Mouse (Mus musculus): Measurements from ENCODE around the gene Car1. TPM values are rescaled to one million over a fixed set of nuclear protein-coding genes. Genes with fewer than 3 reads are reported as not detected.
A peak's percentile ranks its signal among the peaks of the same experiment; 100 is the strongest.
"Not testable (repeated sequence)": the region's sequence is repeated elsewhere in the genome, so short reads cannot be mapped to it uniquely, and the experiment has no call there.

The Car1 gene
- total RNA-seq (2021) = not detected

GRCm38 (mm10) chr3:14808211-14808610, at the start of gene Car1:
Gene Car1 (minus strand): TSS chr3:14808368.
- no peak for DNase-seq
- intact Hi-C loops (cut with DNase I) = no loop called here

DNA sequence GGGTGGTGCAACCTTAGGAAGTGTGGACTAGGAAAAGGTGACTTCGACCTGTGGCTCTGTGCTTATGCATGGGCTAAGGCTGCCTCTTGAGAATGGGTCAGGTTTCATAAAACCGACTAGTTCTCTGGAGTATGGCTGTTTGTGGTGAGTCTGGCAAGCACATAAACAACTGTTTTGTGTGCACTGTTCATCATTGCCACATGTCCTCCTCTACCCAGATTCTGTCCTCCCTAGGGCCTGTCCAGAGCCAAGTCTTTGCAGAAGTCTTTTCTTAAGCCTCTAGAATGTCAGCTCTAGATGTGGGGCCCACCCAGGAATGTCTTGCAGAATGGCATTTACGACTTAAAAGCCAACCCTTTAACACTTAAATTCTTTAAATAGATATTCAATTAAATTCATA, 49.7 kb upstream of the Car1 start:
- intact Hi-C loops (cut with DNase I) = no loop called here
- DNase-seq = no peak

DNA sequence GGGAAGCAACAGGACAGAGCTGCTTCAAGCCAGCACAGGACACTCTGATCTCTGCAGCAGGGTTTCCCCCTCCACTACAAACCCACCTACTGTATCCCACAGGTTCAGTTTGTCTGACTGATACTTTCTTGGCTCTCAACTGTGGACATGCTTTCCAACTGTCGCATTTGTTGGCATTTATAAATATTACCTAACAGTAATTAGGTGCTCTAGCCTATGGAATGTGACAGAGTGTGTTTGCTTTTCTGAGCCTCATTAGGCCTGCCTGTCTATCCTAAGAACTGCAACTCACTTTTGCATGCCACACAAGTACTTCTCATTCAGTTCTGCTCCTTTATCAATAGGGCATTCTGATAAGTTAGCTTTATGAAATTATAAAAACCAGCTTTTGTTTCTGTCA, 46.3 kb upstream of the Car1 start:
- intact Hi-C loops (cut with DNase I) = no loop called here
- DNase-seq = no peak

DNA sequence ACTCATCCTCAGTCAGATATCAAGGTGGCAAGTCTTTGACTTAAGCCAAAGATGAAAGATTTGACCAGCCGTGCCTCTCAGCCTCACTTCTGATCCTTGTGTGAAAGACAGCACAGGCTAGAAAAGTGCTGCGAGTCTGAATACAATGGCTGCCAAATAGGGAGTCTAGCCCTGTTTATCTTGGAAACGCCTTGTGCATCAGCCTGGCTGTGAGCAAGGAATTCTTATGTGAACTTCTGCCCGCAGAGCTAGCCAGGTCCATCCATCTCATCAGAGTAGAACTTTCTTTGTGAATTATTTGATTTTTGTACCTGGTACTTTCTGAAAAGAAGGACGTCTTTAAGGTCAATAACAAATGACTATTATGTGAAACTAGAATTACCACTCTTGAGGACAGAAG, 45.8 kb upstream of the Car1 start:
- intact Hi-C loops (cut with DNase I) = no loop called here
- DNase-seq = no peak

GRCm38 (mm10) chr3:14848587-14849254, 40.6 kb upstream of the Car1 start:
- intact Hi-C loops (cut with DNase I) = no loop called here
- no peak for DNase-seq

- no peak for DNase-seq
- intact Hi-C loops (cut with DNase I) = no loop called here
Observed at GRCm38 (mm10) chr3:14839466-14840118, 31.4 kb upstream of the Car1 start.

GRCm38 (mm10) chr3:14838936-14839335, 30.8 kb upstream of the Car1 start:
- DNase-seq = no peak
- intact Hi-C loops (cut with DNase I) = no loop called here

DNA sequence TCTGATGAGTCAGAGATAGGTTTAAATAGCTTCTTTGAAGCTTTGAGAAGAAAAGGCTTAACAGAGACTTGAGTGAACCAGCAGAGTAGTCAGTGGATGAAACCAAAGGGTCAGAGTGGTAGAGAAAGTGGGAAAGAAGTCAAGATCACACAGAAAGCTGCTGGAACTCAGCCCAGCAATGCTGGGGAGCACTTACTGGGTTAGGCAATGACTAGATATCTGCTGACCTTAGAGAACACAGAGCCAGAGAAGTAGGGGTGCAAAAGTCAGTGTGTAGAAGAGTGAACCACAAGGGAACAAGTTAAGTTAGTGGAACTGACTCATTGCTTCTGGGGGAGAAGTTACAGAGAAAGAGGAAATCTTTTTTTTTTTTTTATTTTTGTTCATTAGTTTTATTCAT, 24.6 kb upstream of the Car1 start:
- no peak for DNase-seq
- intact Hi-C loops (cut with DNase I) = no loop called here

DNA sequence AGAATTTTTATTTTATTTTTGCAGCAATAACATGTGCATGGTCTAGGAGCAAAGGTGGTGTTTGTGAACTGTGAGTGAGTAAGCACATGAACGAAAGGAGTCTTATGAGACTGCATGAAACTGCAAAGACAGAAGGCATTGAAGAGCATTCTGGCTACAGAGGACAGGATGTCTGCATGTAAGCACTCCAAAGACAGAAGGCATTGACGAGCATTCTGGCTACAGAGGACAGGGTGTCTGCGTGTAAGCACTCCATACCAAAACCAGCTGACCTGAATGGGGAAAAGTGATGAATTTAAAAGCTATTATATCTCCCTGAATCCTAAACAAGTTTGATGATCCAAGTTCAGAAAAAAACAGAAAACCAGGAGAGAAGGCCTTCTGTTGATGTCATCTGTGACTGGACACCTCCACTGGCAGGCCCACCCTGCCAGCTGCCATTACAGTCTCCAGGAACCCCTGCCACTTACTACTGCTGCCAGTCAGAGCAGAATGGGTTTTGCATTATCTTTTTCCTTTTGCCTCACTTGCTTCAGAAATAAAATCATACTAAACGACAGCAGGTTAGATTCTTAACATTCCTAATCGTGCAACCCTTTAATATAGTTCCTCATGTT, 23.2 kb upstream of the Car1 start:
- DNase-seq = no peak
- intact Hi-C loops (cut with DNase I) = no loop called here

DNA sequence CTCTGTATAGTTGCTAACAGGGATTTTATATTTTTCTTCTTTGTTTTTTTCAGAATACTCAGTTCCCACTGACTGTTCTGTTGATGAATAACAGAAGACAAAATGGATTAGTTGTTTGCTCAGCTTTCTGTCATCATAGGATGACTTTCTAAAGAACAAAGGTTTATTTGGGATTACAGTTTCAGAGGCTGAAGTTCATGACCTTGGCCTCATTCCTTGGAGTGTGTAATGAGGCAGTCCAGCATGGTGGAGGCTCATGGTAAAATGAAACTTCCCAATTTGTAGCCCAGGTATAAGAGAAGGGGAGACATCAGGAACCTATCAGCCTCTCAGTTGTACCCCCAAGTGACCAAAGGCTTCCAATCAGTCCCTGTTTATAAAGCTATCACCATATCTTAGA, 20.7 kb upstream of the Car1 start:
- intact Hi-C loops (cut with DNase I) = no loop called here

GRCm38 (mm10) chr3:14819844-14820504, 11.8 kb upstream of the Car1 start:
- DNase-seq = no peak
- intact Hi-C loops (cut with DNase I) = no loop called here

More for the DNA sequence above, 20.7 kb upstream of the Car1 start:
- DNase-seq = no peak

GRCm38 (mm10) chr3:14815396-14815795, 7.2 kb upstream of the Car1 start:
- intact Hi-C loops (cut with DNase I); DNase-seq: not testable (repeated sequence)

- intact Hi-C loops (cut with DNase I) = no loop called here
- DNase-seq = no peak
Observed at GRCm38 (mm10) chr3:14806702-14807101, 1.5 kb downstream of the Car1 start.

- no peak for DNase-seq
- intact Hi-C loops (cut with DNase I) = no loop called here
Observed at GRCm38 (mm10) chr3:14805962-14806361, 2.2 kb downstream of the Car1 start.

- DNase-seq = no peak
- intact Hi-C loops (cut with DNase I) = no loop called here
Observed at GRCm38 (mm10) chr3:14804906-14805305, 3.3 kb downstream of the Car1 start.

- DNase-seq = no peak
- intact Hi-C loops (cut with DNase I) = no loop called here
Observed at GRCm38 (mm10) chr3:14797069-14797468, 11.1 kb downstream of the Car1 start.

DNA sequence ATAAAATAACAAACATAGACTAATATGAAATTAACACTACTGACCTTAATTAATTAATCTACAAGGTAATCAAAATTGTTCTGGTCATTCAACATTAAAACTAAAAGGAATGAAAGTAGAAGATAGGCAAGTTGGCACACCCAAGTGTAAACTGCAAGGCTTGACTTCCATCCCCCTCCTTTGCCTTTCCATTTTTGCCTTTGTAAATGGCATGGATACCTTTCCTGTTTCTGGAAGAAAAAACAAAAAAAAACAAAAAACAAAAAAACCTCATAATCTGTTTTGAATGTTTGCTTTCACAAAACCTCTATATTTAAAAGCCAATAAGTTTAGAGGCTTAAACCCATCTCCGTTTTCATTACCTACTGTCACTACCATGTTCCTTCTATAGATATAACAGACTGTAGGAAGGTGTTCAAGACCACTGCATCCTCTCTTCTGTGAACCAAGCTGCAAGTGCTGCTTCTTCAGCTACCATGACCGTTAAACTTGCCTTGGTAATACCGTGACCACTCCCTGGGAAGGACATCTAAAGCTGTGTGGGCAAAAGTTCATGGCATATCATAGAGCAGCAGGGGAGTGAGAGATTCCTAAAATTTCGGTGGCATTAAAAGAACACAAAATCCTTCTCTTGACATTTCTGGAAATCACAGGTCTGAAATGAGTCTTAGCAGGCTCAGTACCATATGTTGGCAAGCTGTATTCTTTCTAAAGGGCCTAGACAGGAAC, 12.7 kb downstream of the Car1 start:
- intact Hi-C loops (cut with DNase I) = no loop called here

GRCm38 (mm10) chr3:14792032-14792431, 16.1 kb downstream of the Car1 start:
- intact Hi-C loops (cut with DNase I) = no loop called here
- no peak for DNase-seq

More for the DNA sequence above, 12.7 kb downstream of the Car1 start:
- DNase-seq = no peak

DNA sequence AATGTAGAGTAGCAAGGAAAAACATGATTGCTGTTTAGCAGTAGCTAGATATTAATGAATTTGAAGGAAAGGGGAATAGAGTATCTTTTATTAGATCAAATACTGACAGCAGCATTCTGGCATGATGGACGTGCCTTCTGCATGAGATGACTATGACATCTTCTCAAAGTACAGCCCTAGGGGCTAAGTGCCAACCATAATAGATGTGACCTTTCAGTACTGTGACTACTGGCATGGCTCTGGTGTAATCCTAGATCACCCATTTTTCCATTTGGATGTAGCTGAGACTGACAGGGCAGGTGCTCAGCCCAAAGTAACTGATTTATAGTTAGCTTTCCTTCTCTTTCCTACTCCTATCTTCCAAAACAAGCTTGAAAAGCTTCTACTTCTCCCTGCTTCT, 20.6 kb downstream of the Car1 start:
- DNase-seq = no peak

DNA sequence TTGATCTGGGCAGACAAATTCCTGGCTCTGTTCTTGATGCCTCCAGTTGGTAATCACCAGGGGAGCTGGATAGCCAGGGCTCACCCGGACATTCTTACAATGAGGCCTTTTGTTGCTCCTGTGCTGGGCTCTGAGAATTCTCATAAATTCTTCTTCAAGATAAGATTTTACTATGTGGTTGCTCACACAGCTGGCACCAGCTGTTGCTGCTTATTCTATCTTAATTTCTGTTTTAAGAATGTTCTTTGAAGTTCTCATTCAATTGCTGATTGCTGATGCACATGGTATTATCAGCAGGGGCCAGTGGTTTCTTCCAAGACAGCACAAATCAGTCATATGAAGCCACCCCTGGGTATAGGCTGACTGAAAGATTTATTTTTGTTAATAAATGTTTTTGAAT, 21.0 kb downstream of the Car1 start:
- DNase-seq = peak in 1 of 2 experiments; percentile 3
- intact Hi-C loops (cut with DNase I) = no loop called here

More for the DNA sequence above, 20.6 kb downstream of the Car1 start:
- intact Hi-C loops (cut with DNase I) = no loop called here

GRCm38 (mm10) chr3:14786551-14787079, 21.6 kb downstream of the Car1 start:
- no peak for DNase-seq
- intact Hi-C loops (cut with DNase I) = no loop called here
